Mouse (Mus musculus) liver, embryonic 14.5 days (tissue): ENCODE measurements at regions not wholly inside any gene's neighbourhood (a gene's known extent, or its start where the extent isn't known, plus 50 kb on each side); places are given as distances from the start of the nearest gene placed in this dataset.

Experiments used
- CTCF ChIP-seq: IDR thresholded peaks from 2 replicates; pipeline ENCODE4 v1.5.1; 2016; ENCODE audit warnings: antibody characterized with exemption, low read depth, control low read depth
- EP300 ChIP-seq: IDR thresholded peaks from 2 replicates; pipeline ENCODE4 v1.6.1; 2016; ENCODE audit warnings: antibody characterized with exemption, low read depth

- TF ChIP-seq EP300: no peak
- no peak for TF ChIP-seq CTCF
These were observed 969.8 kb upstream of the Car8 start for GRCm38 (mm10) chr4:9208606-9209005.
